10 mouse cellular contexts compared by ENCODE assay signal in the genomic region with DNA sequence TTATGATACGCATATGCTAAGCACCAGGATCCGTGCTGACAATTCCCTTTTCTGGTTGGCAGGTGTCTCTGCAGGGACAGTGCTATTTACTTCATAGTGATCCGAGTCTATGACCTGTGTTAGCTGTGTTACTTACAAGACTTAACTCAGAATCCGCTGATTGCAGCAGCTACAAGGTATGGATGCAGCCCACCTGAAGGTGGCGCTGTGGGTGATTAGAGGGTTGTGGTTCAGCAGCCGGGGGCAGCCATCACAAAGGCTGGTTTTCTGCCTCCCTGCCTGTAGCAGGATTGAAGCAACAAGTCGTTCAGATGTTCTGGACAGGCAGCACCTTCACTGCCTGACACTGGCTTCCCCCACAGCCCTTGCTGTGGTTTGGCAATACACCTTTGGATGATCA.
DNase-seq lines count a peak whose midpoint lies in the region; ATAC-seq and TF ChIP-seq lines count a peak whose summit lies in the region.
"Had no signal": no experiment of that assay in that cellular context is flagged by ENCODE, and none has a peak within 500 bp of the region (broad histone marks: within the 10 kb centered on the region; RNA-seq: fewer than 3 reads in every experiment).

No protein-coding gene starts in this region.

- peak; percentile 38 for TF ChIP-seq CTCF in cortical plate, adult 2 months (IDR thresholded peaks at IDR 0.05; ENCODE audit: extremely low read depth, insufficient read depth, low read length)

- no peak overlapping the region for H3K4me3 ChIP-seq in cortical plate, adult 2 months (ENCODE audit: insufficient read depth, low read length)
- H3K4me3 ChIP-seq: liver, embryonic 15.5 days had no signal

- H3K4me1 ChIP-seq in cortical plate, adult 2 months (ENCODE audit: control insufficient read depth, insufficient read depth, low read length), result peaks cover 2% of the 10 kb centered on the region; the same call in 1 of the 2 replicates

- no peak for TF ChIP-seq POLR2A in cortical plate, adult 2 months (IDR thresholded peaks at IDR 0.05; ENCODE audit: extremely low read depth, insufficient read depth, low read length)

- peak; percentile 54 for DNase-seq in CD4-positive, CD25-positive, alpha-beta regulatory T cell, adult 2 months (ENCODE audit: low read depth, low spot score)
- peak; percentile 55 to 62 for DNase-seq in layer of hippocampus, postnatal 10 days (ENCODE audit: low spot score in 2 of 2)
- no peak for DNase-seq in layer of hippocampus, adult 8-10 months (ENCODE audit: low spot score in 2 of 2)
- DNase-seq in induced T-regulatory cell, adult 2 months (ENCODE audit: low read depth), result peak; percentile 60
- peak; percentile 22 to 23 for DNase-seq in thymus, postnatal 36 days
- no peak for DNase-seq in frontal cortex, adult 2 months (ENCODE audit: extremely low spot score in 1 of 2, low spot score in 1 of 2)

- ATAC-seq in CD4-positive, CD25-positive, alpha-beta regulatory T cell, adult 4 months, result no peak

- H3K27ac ChIP-seq in cortical plate, adult 2 months (ENCODE audit: insufficient read depth, low read length), result no peak overlapping the region
- H3K27ac ChIP-seq: embryonic facial prominence, embryonic 13.5 days; liver, embryonic 15.5 days had no signal

Comparison
In these comparisons a context has a peak if more than half of its experiments do, and no peak if none do; other contexts are left out.
1. DNase-seq: peak in CD4-positive, CD25-positive, alpha-beta regulatory T cell, adult 2 months (single experiment), layer of hippocampus, postnatal 10 days (2 of 2), induced T-regulatory cell, adult 2 months (single experiment) and thymus, postnatal 36 days (2 of 2); none in layer of hippocampus, adult 8-10 months (0 of 2) and frontal cortex, adult 2 months (0 of 2).